Mouse (Mus musculus) midbrain, embryonic 15.5 days (tissue): ENCODE measurements around the gene Amer3. TPM values are rescaled to one million over a fixed set of nuclear protein-coding genes. Genes with fewer than 3 reads are reported as not detected.
"Not testable (repeated sequence)": the region's sequence is repeated elsewhere in the genome, so short reads cannot be mapped to it uniquely, and the experiment has no call there.

Experiments
- ATAC-seq: fragments of 200-750 bp; cut with Nextera tagmentation; replicated peaks from 2 replicates; pipeline ENCODE4 v1.8.0; 2017; ENCODE audit warnings: moderate TSS enrichment
- H3K27ac ChIP-seq: fragments of 300-500 bp; sonication (generic); 2 replicates; pipeline ENCODE4 v1.5.1; 2015; ENCODE audit warnings: mild to moderate bottlenecking, inconsistent platforms
- H3K27me3 ChIP-seq: fragments of 300-500 bp; sonication (generic); replicated peaks from 2 replicates; pipeline ENCODE4 v1.6.1; 2015; ENCODE audit warnings: inconsistent platforms
- H3K36me3 ChIP-seq: fragments of 300-500 bp; sonication (generic); replicated peaks from 2 replicates; pipeline ENCODE4 v1.6.1; 2015; ENCODE audit warnings: inconsistent platforms
- H3K4me1 ChIP-seq: fragments of 300-500 bp; sonication (generic); 2 replicates; pipeline ENCODE4 v1.6.1; 2015; ENCODE audit warnings: inconsistent platforms
- H3K4me2 ChIP-seq: fragments of 300-500 bp; sonication (generic); 2 replicates; pipeline ENCODE4 v1.6.1; 2015; ENCODE audit warnings: inconsistent platforms, mild to moderate bottlenecking, moderate library complexity
- H3K4me3 ChIP-seq: fragments of 300-500 bp; sonication (generic); 2 replicates; pipeline ENCODE4 v1.5.1; 2015; ENCODE audit warnings: mild to moderate bottlenecking, inconsistent platforms
- H3K9ac ChIP-seq: fragments of 300-500 bp; sonication (generic); 2 replicates; pipeline ENCODE4 v1.6.1; 2015; ENCODE audit warnings: mild to moderate bottlenecking, inconsistent platforms
- H3K9me3 ChIP-seq: fragments of 300-500 bp; sonication (generic); 2 replicates; pipeline ENCODE4 v1.6.1; 2016; ENCODE audit warnings: inconsistent platforms
- WGBS: fragments of 180-500 bp; shearing (Covaris S2); methylation state at CpG from one replicate; pipeline ENCODE4 v1.1.7; 2015; ENCODE audit warnings: mixed read lengths; 5-methylcytosine and 5-hydroxymethylcytosine counted together
- polyA plus RNA-seq: library from polyadenylated mRNA; unstranded; fragments of >200 nt; fragmentation: Nextera tagmentation; extraction: Ambion mirVana; gene quantifications from 2 replicates; pipeline ENCODE4 v1.2.1, GENCODE M21; 2015

Gene Amer3
- polyA plus RNA-seq, 1 experiment from 2014 or later: 38.8 TPM

- not testable (repeated sequence) for H3K9ac ChIP-seq, ATAC-seq, H3K27ac ChIP-seq, H3K36me3 ChIP-seq, H3K27me3 ChIP-seq, H3K4me1 ChIP-seq, H3K4me2 ChIP-seq, H3K9me3 ChIP-seq, H3K4me3 ChIP-seq
- WGBS: 95% methylated on average over 13 of the region's 13 CpGs
These were observed 40.7 kb downstream of the Amer3 start for GRCm38 (mm10) chr1:34620116-34620515.

GRCm38 (mm10) chr1:34620761-34621160 is 41.3 kb downstream of the Amer3 start:
- H3K4me1 ChIP-seq, H3K4me3 ChIP-seq, H3K27me3 ChIP-seq, ATAC-seq, H3K27ac ChIP-seq, H3K4me2 ChIP-seq, H3K9me3 ChIP-seq, H3K36me3 ChIP-seq, H3K9ac ChIP-seq: not testable (repeated sequence)
- WGBS: 86% methylated on average over 5 of the region's 5 CpGs

- Histone ChIP-seq H3K9me3 (no peaks in the 10 kb centered on the region), H3K4me3 (no peak overlapping the region), H3K27ac (no peak overlapping the region), H3K4me2 (no peak overlapping the region), H3K9ac (no peak overlapping the region), H3K27me3 (no peaks in the 10 kb centered on the region), H3K36me3 (no peaks in the 10 kb centered on the region), H3K4me1 (no peaks in the 10 kb centered on the region)
- no peak for ATAC-seq
- WGBS: 85% methylated on average over 18 of the region's 18 CpGs
These were observed 56.3 kb downstream of the Amer3 start for GRCm38 (mm10) chr1:34635711-34636110.

Other genes with a start within 250 kb of the Amer3 start
- 70.6 and 71.2 TPM in 2 replicates for gene Ccdc115, start 140.0 kb upstream of the Amer3 start, polyA plus RNA-seq
- 54.3 and 54.7 TPM in 2 replicates for gene Imp4, start 139.8 kb upstream of the Amer3 start, polyA plus RNA-seq
- gene Ptpn18, start 119.9 kb upstream of the Amer3 start, polyA plus RNA-seq: 4.8 and 7.1 TPM in 2 replicates
- not detected in 2 replicates for gene Prss39, start 81.2 kb upstream of the Amer3 start, polyA plus RNA-seq
- gene Cfc1, start 44.0 kb upstream of the Amer3 start, polyA plus RNA-seq: 0.19 and 0.22 TPM in 2 replicates
- gene Prss40, start 18.7 kb upstream of the Amer3 start, polyA plus RNA-seq: 0.14 TPM in 1 of 2 replicates, not detected in the other